Mouse (Mus musculus) intestine, embryonic 15.5 days (tissue): ENCODE results near the gene Agbl1. TPM values are rescaled to one million over a fixed set of nuclear protein-coding genes. Genes with fewer than 3 reads are reported as not detected.

Experiments
- ATAC-seq: fragments of 200-750 bp; cut with Nextera tagmentation; 2 replicates; pipeline ENCODE4 v1.8.0; 2017; ENCODE audit warnings: moderate TSS enrichment, moderate library complexity
- H3K27ac ChIP-seq: fragments of 300-500 bp; sonication (generic); 2 replicates; pipeline ENCODE4 v1.5.1; 2015; ENCODE audit warnings: mild to moderate bottlenecking, inconsistent platforms
- H3K27me3 ChIP-seq: fragments of 300-500 bp; sonication (generic); replicated peaks from 2 replicates; pipeline ENCODE4 v1.6.1; 2015; ENCODE audit warnings: inconsistent platforms
- H3K36me3 ChIP-seq: fragments of 300-500 bp; sonication (generic); 2 replicates; pipeline ENCODE4 v1.6.1; 2015; ENCODE audit warnings: inconsistent platforms
- H3K4me1 ChIP-seq: fragments of 300-500 bp; sonication (generic); replicated peaks from 2 replicates; pipeline ENCODE4 v1.6.1; 2015; ENCODE audit warnings: inconsistent platforms
- H3K4me2 ChIP-seq: fragments of 300-500 bp; sonication (generic); replicated peaks from 2 replicates; pipeline ENCODE4 v1.6.1; 2015; ENCODE audit warnings: mild to moderate bottlenecking, inconsistent platforms
- H3K4me3 ChIP-seq: fragments of 300-500 bp; sonication (generic); replicated peaks from 2 replicates; pipeline ENCODE4 v1.5.1; 2015; ENCODE audit warnings: inconsistent platforms
- H3K9ac ChIP-seq: fragments of 300-500 bp; sonication (generic); 2 replicates; pipeline ENCODE4 v1.6.1; 2015; ENCODE audit warnings: inconsistent platforms
- H3K9me3 ChIP-seq: fragments of 300-500 bp; sonication (generic); 2 replicates; pipeline ENCODE4 v1.6.1; 2016; ENCODE audit warnings: inconsistent platforms
- WGBS: fragments of 180-500 bp; shearing (Covaris S2); methylation state at CpG from one replicate; pipeline ENCODE4 v1.1.7; 2015; 5-methylcytosine and 5-hydroxymethylcytosine counted together
- polyA plus RNA-seq: library from polyadenylated mRNA; unstranded; fragments of >200 nt; fragmentation: Nextera tagmentation; extraction: Ambion mirVana; gene quantifications from 2 replicates; pipeline ENCODE4 v1.2.1, GENCODE M21; 2015

The Agbl1 gene
- polyA plus RNA-seq, 1 experiment from 2014 or later: not detected

DNA sequence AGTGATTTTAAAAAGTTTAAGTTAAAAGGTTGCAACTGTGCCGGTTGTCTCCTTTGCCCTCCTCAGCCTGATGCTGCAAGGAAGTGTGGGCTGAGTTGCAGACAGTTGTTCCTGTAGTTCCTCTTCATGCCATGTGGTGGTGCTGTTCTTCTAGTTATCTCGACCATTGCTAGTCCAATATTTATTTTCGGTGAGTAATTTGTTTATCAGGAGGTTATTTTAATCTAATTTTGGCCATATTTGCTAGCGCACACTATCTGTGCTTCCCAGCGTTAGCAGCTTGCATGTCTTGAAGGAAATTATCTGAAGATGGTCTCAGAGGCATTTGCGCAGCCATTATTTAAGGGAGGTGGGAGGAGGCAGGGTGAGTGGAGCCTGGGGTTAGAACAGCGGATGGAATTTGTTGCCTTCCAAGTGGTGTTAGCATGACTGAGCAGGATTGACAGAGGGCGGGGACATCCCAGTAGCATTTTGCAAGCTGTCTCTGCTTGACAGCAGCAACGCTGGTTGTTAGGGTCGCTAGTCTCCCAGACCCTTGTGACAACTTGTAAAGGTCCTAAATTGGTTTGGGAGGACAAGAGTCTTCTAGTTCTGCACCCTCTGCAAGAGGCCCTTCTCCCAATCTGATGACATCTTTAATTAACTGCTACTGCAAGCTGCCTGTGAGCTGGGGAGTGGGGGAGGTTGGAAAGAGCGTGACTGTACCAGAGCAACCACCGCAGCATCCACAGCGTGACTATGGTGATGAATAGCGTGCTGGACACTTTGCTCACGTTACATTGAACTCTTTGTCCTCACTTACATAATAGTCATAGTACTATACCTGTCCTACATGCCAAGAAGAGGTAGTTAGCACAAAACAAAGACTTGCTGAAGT is 163.5 kb downstream of the Agbl1 start:
- H3K4me1 ChIP-seq: 0 out of 2 replicates have a peak, but pooled peaks cover 5% of the 10 kb centered on the region
- no peak overlapping the region for H3K27ac ChIP-seq
- peak overlapping the region; percentile 57 for H3K4me2 ChIP-seq
- peak; percentile 74 for ATAC-seq
- no peaks in the 10 kb centered on the region for H3K27me3 ChIP-seq
- WGBS: 21% methylated on average over 15 of the region's 15 CpGs
- no peaks in the 10 kb centered on the region for H3K9me3 ChIP-seq
- peak overlapping the region; percentile 10; the same call in 1 of the 2 replicates for H3K4me3 ChIP-seq
- no peaks in the 10 kb centered on the region for H3K36me3 ChIP-seq
- H3K9ac ChIP-seq: no peak overlapping the region

- H3K4me1 ChIP-seq: no peaks in the 10 kb centered on the region
- no peak overlapping the region for H3K4me2 ChIP-seq
- H3K36me3 ChIP-seq: no peaks in the 10 kb centered on the region
- H3K27me3 ChIP-seq: no peaks in the 10 kb centered on the region
- H3K27ac ChIP-seq: no peak overlapping the region
- ATAC-seq: no peak
- no peak overlapping the region for H3K4me3 ChIP-seq
- H3K9me3 ChIP-seq: no peaks in the 10 kb centered on the region
- 74% methylated on average over 4 of the region's 4 CpGs for WGBS
- no peak overlapping the region for H3K9ac ChIP-seq
These were observed 178.4 kb downstream of the Agbl1 start for GRCm38 (mm10) chr7:76407930-76408557.

DNA sequence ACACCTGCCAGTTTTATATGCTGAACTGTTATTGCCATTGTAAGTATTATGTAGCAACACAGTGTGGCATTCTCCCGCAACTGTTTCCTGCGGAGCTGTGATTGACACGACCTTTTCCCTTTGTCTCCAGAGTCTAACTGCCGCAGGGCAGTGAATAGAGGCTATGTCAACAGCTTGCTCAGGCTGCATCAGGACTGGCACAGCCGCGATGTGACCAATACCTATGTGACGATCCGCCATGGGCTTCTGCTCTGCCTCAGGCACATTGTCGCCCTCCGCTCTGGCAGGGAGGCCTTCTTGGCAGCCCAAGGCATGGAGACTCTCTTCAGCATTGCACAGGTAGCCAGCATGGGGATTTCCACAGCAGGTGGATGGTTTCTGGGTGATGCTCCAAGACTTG is 179.3 kb downstream of the Agbl1 start:
- no peak overlapping the region for H3K4me3 ChIP-seq
- H3K27ac ChIP-seq: no peak overlapping the region
- H3K27me3 ChIP-seq: no peaks in the 10 kb centered on the region
- H3K9ac ChIP-seq: no peak overlapping the region
- no peaks in the 10 kb centered on the region for H3K9me3 ChIP-seq
- no peak for ATAC-seq
- H3K36me3 ChIP-seq: no peaks in the 10 kb centered on the region
- WGBS: 85% methylated on average over 10 of the region's 10 CpGs
- H3K4me2 ChIP-seq: no peak overlapping the region
- no peaks in the 10 kb centered on the region for H3K4me1 ChIP-seq

DNA sequence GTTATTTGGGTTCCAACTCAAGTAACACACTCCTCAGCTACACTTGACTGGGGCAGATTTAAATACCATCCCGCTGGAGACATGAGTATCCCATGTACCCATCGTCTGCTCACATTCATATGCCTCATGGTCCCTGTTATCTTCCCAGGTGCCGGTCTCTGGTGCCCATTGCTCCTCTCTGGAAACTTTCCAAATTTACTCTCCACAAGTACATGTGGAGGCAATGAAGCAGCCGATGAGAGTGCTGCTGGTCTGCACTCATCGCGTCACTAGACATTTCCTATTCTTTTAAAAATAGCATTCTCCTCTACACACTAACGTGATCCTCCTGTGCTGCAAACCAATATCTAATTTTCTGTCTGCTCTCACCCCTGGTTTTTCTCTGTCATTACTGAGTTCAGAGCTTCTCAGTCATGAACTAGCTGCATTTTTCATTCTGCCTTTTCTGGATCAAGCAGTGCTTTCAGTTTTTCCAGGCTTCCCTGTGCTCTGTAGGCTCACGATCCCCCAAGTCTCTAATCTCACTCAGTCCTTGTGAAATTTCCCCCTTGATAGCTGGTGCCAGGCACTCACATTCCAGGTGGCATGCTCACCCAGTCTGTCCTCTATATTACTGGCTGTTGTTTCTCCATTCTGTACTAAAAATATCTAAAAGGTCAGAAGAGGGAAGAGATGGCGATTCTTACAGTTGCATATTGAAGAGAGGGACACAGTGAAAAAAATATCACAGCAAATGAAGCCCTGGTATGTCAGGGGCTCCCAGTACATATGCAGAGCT is 180.9 kb downstream of the Agbl1 start:
- Histone ChIP-seq H3K27ac (no peak overlapping the region), H3K4me2 (no peak overlapping the region), H3K4me3 (no peak overlapping the region), H3K9ac (no peak overlapping the region), H3K4me1 (no peaks in the 10 kb centered on the region), H3K27me3 (no peaks in the 10 kb centered on the region), H3K9me3 (no peaks in the 10 kb centered on the region), H3K36me3 (no peaks in the 10 kb centered on the region)
- ATAC-seq: no peak
- 62% methylated on average over 9 of the region's 9 CpGs for WGBS

GRCm38 (mm10) chr7:76411933-76412587 is 182.4 kb downstream of the Agbl1 start:
- ATAC-seq: no peak
- no peak overlapping the region for H3K27ac ChIP-seq
- H3K27me3 ChIP-seq: no peaks in the 10 kb centered on the region
- no peak overlapping the region for H3K4me2 ChIP-seq
- H3K4me3 ChIP-seq: no peak overlapping the region
- WGBS: 70% methylated on average over 4 of the region's 4 CpGs
- H3K4me1 ChIP-seq: no peaks in the 10 kb centered on the region
- H3K36me3 ChIP-seq: no peaks in the 10 kb centered on the region
- H3K9ac ChIP-seq: no peak overlapping the region
- no peaks in the 10 kb centered on the region for H3K9me3 ChIP-seq

DNA sequence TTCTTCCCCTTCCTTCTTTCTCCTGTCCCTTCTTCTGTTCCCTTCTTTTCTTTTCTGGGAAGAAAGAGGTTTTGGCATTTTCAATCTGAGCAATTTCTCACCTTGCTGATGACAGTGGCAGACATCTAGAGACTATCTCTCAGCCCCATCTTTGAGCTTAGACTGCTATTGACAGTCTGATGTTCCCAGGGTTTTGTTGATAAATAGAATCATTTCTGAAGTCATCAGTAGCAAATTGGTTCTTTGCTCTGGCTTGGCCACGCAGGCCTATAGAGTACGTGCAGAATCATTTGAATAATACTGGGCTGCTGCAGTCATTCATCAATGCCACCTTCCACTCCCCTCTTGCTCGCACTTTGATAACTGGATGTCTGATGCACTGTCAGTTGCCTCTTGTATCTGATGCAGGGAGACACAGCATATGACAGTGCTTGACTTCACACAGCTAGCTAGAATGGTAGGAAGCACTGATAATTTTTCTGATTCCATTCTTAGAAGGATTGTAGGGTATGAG is 186.5 kb downstream of the Agbl1 start:
- no peaks in the 10 kb centered on the region for H3K27me3 ChIP-seq
- H3K4me3 ChIP-seq: no peak overlapping the region
- ATAC-seq: no peak
- H3K4me2 ChIP-seq: no peak overlapping the region
- no peaks in the 10 kb centered on the region for H3K4me1 ChIP-seq
- 58% methylated on average over 3 of the region's 3 CpGs for WGBS
- H3K9me3 ChIP-seq: no peaks in the 10 kb centered on the region
- H3K9ac ChIP-seq: no peak overlapping the region
- H3K36me3 ChIP-seq: no peaks in the 10 kb centered on the region
- no peak overlapping the region for H3K27ac ChIP-seq

DNA sequence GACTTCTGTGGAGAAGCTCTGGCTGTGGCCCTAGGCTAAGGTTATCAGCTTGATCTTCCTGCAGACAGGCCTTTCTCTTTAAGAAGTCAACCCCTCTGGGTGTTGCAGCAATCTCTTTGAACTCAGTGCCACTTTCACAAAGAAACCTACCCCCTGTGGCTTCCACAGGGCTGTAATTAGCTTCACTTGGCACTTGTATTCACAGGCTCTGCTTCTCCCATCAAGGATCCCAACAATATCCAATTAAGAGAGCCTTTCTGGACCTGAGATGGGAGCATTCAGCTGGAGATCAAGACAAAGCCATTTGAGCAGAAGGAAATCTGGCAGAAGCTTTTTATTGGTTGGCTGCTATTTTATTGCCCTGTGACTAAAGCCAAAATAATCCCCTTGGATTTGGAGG is 208.9 kb downstream of the Agbl1 start:
- Histone ChIP-seq H3K9me3 (no peaks in the 10 kb centered on the region), H3K27ac (no peak overlapping the region), H3K4me1 (no peaks in the 10 kb centered on the region), H3K27me3 (no peaks in the 10 kb centered on the region), H3K4me3 (no peak overlapping the region), H3K36me3 (no peaks in the 10 kb centered on the region), H3K4me2 (no peak overlapping the region), H3K9ac (no peak overlapping the region)
- ATAC-seq: no peak

GRCm38 (mm10) chr7:76438988-76439387 is 209.3 kb downstream of the Agbl1 start:
- Histone ChIP-seq H3K27me3 (no peaks in the 10 kb centered on the region), H3K4me1 (no peaks in the 10 kb centered on the region), H3K36me3 (no peaks in the 10 kb centered on the region), H3K9me3 (no peaks in the 10 kb centered on the region), H3K9ac (no peak overlapping the region), H3K4me2 (no peak overlapping the region), H3K27ac (no peak overlapping the region), H3K4me3 (no peak overlapping the region)
- ATAC-seq: no peak
- 79% methylated on average over 4 of the region's 4 CpGs for WGBS

GRCm38 (mm10) chr7:76462361-76463001 is 232.8 kb downstream of the Agbl1 start:
- H3K4me2 ChIP-seq: no peak overlapping the region
- H3K36me3 ChIP-seq: no peaks in the 10 kb centered on the region
- no peaks in the 10 kb centered on the region for H3K27me3 ChIP-seq
- H3K27ac ChIP-seq: no peak overlapping the region
- H3K9me3 ChIP-seq: no peaks in the 10 kb centered on the region
- no peak overlapping the region for H3K4me3 ChIP-seq
- no peaks in the 10 kb centered on the region for H3K4me1 ChIP-seq
- no peak for ATAC-seq
- 73% methylated on average over 5 of the region's 5 CpGs for WGBS
- no peak overlapping the region for H3K9ac ChIP-seq

GRCm38 (mm10) chr7:76466427-76466826 is 236.7 kb downstream of the Agbl1 start:
- Histone ChIP-seq H3K4me1 (no peaks in the 10 kb centered on the region), H3K27me3 (no peaks in the 10 kb centered on the region), H3K4me2 (no peak overlapping the region), H3K9me3 (no peaks in the 10 kb centered on the region), H3K36me3 (no peaks in the 10 kb centered on the region), H3K9ac (no peak overlapping the region), H3K27ac (no peak overlapping the region), H3K4me3 (no peak overlapping the region)
- no peak for ATAC-seq
- WGBS: 63% methylated on average over 2 of the region's 2 CpGs

DNA sequence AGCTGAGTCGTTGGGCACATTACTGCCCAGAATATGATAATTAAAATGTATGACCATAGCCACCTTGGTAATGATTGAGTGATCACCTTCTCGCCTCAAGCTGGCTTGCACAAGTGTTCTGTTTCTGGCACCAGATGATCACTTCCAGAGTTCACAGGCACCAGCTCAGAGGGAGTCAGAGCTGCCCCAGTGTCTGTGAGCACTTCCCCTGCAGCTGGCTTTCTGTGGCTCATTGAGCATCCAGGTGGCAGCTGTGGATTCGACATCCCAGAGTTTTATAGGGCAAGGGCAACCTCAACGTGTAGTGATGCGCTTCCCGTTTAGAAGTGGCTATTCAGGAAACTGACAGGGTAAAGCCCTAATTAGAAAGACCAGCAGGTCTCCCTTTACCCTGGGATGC is 244.5 kb downstream of the Agbl1 start:
- Histone ChIP-seq H3K27ac (no peak overlapping the region), H3K4me2 (no peak overlapping the region), H3K9me3 (no peaks in the 10 kb centered on the region), H3K4me3 (no peak overlapping the region), H3K27me3 (no peaks in the 10 kb centered on the region), H3K36me3 (no peaks in the 10 kb centered on the region), H3K4me1 (no peaks in the 10 kb centered on the region), H3K9ac (no peak overlapping the region)
- ATAC-seq: no peak
- WGBS: 57% methylated on average over 6 of the region's 6 CpGs
